Mouse (Mus musculus) urinary bladder, postnatal 25 days (tissue): Measurements from ENCODE around the gene Olfr105-ps.

ENCODE experiments used
- DNase-seq: peaks from one replicate; pipeline ENCODE4 v3.0.0; 2022; ENCODE audit warnings: low spot score

The Olfr105-ps gene

DNA sequence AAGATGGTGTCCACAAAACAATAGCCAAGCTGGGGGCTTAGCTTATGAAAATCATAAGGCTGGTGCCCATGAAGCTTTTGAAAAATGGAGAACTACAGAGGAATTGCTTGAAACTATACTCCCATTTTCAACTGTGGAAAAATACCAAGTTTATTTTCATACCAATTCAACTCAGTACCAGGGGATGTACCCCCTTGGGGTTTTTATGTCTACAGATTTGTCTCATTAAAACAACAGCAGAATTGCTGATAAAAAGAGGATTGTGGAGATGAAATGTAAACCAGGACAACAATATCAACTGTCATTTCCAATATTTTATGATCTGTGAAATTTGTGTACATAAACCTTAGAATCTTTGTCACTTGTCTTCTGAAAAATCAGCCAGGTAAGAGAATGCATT is at the start of gene Olfr105-ps:
Olfr105-ps (plus strand) TSS at position 301 of the 400 bp plus-strand sequence.
- no peak for DNase-seq

DNA sequence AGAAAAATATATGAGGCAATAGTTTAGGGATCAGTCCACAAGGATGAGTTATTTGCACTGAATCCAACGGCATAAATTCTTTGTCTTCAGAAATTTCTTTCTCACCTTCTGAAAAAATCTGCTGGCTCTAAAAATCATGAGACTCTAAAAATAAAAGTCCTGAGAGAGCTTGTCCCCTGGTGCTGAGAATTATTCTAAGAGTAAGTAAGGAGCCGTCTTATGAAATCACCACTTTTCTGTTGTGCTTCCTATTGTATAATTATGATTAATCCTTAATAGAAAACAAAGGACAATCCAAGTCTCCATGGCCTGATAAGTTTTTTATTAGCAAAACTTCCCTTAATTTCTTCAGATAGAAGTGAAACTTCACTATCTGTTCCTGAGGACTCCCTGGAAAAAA is 39.2 kb upstream of the Olfr105-ps start, which contains the start of gene Olfr103:
Olfr103 (minus strand) TSS at position 101 of the 400 bp plus-strand sequence.
- DNase-seq: no peak

DNA sequence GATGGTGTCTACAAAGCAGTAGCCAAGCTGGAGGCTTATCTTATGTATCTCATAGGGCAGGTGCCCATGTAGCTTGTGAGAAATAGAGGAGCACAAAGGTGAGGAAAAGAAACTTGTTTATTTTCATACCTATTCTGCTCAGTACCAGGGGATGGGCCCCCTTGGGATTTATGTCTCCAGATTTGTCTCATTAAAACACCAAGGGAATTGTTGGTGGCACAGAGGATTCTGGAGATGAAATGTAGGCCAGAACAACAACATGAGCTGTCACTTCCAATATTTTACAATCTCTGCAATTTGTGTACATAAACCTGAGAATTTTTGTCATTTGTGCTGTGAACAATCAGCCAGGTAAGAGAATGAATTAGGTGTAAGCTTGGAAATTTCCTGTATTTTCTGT is 19.6 kb upstream of the Olfr105-ps start, which contains the start of gene Olfr104-ps:
Olfr104-ps (plus strand) TSS at position 301 of the 400 bp plus-strand sequence.
- no peak for DNase-seq

DNA sequence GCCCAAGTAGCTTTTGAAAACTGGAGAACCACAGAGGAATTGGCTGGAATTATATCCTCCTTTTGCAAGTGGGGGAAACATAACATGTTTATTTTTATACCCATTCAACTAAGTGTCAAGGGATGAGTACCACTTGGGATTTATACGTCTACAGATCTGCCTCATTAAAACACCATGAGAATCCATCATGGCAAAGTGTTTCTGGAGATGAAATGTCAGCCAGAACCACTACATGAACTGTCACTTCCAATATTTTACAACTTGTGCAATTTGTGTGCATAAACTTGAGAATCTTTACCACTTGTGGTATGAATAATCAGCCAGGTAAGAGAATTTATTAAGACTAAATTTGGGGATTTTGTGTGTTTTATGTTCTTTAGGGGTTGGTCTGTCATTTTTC is 11.3 kb downstream of the Olfr105-ps start, which contains the start of gene Olfr106-ps:
Olfr106-ps (plus strand) TSS at position 301 of the 400 bp plus-strand sequence.
- no peak for DNase-seq

- DNase-seq: no peak
Measured at GRCm38 (mm10) chr17:37398926-37399325, 20.1 kb downstream of the Olfr105-ps start, which contains the start of gene Olfr107. Gene Olfr107 (plus strand): TSS chr17:37399226.

DNA sequence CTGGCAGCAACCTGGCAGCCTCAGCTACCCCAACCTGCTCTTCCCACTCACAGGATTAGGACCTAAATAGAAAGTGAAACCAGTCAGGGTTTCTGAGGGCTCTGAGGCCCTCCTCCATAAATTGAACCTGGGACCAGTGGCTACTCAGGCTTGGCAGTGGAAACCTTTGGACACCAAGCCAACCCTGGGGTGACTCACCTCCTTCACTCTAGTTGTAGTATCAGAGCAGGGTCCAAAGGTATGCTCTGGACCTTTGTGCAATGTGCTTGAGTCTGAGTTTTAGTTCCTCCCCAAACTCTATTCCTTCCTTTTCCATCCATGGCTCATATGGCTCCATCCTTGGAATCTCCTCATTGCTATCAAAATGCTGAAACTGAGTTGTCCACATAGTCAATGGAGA is 34.5 kb downstream of the Olfr105-ps start:
- no peak for DNase-seq
